Mouse (Mus musculus) G1E (cell line): Measurements from ENCODE around the gene Fam241a. TPM values are rescaled to one million over a fixed set of nuclear protein-coding genes. Genes with fewer than 3 reads are reported as not detected.

Source experiments
- ATAC-seq: 2 replicates; pipeline ENCODE4 v1.8.0; 2016; ENCODE audit warnings: mild to moderate bottlenecking; ENCODE audit not compliant: insufficient number of reproducible peaks, poor library complexity, low FRiP score, severe bottlenecking; ENCODE audit errors: extremely low read depth
- DNase-seq: peaks from one replicate; pipeline ENCODE4 v3.0.0; 2012; ENCODE audit warnings: low spot score
- H3K27me3 ChIP-seq: 2 replicates; pipeline ENCODE4 v1.6.1; 2012; ENCODE audit warnings: mild to moderate bottlenecking, low read length, inconsistent platforms; ENCODE audit not compliant: insufficient read depth
- H3K36me3 ChIP-seq: replicated peaks from 2 replicates; pipeline ENCODE3; 2012; ENCODE audit warnings: mild to moderate bottlenecking, inconsistent platforms
- H3K4me1 ChIP-seq: 2 replicates; pipeline ENCODE4 v1.6.1; 2012; ENCODE audit warnings: low read depth, low read length, inconsistent platforms, mixed read lengths; ENCODE audit not compliant: insufficient read depth
- H3K4me3 ChIP-seq: 2 replicates; pipeline ENCODE4 v1.5.1; 2012; ENCODE audit warnings: low read depth, mild to moderate bottlenecking, inconsistent platforms, low read length, moderate library complexity, mixed read lengths
- H3K9me3 ChIP-seq: replicated peaks from 2 replicates; pipeline ENCODE4 v1.6.1; 2012; ENCODE audit warnings: inconsistent platforms
- CTCF ChIP-seq: IDR thresholded peaks from 2 replicates; pipeline ENCODE4 v1.5.1; 2012; ENCODE audit warnings: low read depth, low read length, inconsistent platforms, mixed read lengths
- GATA1 ChIP-seq: IDR thresholded peaks from 2 replicates; pipeline ENCODE4 v1.6.1; 2012; ENCODE audit warnings: borderline replicate concordance, low read length, inconsistent platforms, mixed read lengths
- GATA2 ChIP-seq: IDR thresholded peaks from 2 replicates; pipeline ENCODE4 v1.6.1; 2012; ENCODE audit warnings: low read depth, low read length, inconsistent platforms, borderline replicate concordance
- POLR2AphosphoS5 ChIP-seq: IDR thresholded peaks from 2 replicates; pipeline ENCODE4 v1.6.1; 2012; ENCODE audit warnings: low read depth, low read length, inconsistent platforms; ENCODE audit not compliant: insufficient replicate concordance
- TAL1 ChIP-seq: conservative IDR thresholded peaks from 2 replicates; pipeline ENCODE4 v1.6.1; 2012; ENCODE audit warnings: low read depth, low read length, inconsistent platforms, mixed read lengths
- polyA plus RNA-seq: library from polyadenylated mRNA; stranded (reverse); fragments of >175 nt; gene quantifications from 2 replicates; pipeline ENCODE4 v1.2.3, GENCODE M21; 2012
- total RNA-seq, 2 experiments: library from RNA; stranded (forward) in 1 of 2; stranded (reverse) in 1 of 2; fragments of 200-1000 nt in 1 of 2; fragments of >200 nt in 1 of 2; fragmentation: Nextera tagmentation in 1 of 2; gene quantifications; 2 replicates each; pipeline ENCODE4 v1.2.3; 2014 to 2017

Gene Fam241a
- 16.8 and 27.7 TPM in 2 replicates for total RNA-seq (2014; fragmentation: Nextera tagmentation)
- 49.3 and 49.7 TPM in 2 replicates for total RNA-seq (2017)
- 22.5 and 27.2 TPM in 2 replicates for polyA plus RNA-seq

DNA sequence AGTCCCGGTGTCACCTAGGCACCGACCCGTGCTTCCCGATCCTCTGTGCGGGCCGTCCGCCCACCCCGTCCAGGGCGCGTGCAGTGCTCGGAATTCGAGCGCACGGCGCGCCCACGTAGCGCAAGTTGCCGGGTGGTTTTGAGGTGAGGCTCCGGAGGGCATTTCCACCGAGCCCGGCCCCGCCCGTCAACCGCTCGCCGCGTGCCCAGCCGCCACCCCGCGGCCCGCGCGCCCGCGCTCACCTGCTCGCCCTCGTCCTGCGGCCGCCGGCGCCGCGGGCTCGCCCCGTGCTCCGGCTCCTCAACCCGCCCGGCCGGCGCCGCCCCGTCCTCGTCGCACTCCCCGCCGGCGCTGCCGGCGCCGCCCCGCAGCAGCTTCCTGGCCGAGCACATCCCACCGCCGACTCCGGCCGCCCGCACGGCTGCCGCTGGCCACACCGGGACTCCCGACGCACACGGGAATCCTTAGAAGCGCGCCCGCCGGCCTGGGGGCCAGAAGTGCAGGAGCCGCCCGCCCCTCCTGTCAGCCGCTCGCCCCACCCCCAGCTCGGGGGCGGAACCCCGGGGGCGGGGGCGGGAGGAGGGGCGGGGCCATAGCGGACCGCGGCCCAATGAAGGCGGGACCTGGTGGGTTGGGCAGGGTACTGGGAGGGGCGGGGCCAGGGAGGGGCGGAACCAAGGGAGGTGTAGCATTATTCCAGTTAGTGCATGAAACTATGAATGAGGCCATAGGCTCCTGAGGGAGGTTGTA is at the start of gene Fam241a:
Gene Fam241a, minus strand, starts transcription at position 533 of the 750 bp plus-strand sequence.
- TF ChIP-seq GATA2 = no peak
- TF ChIP-seq TAL1 = no peak
- no peak for TF ChIP-seq GATA1
- TF ChIP-seq POLR2AphosphoS5 = no peak
- TF ChIP-seq CTCF = no peak
- peak; percentile 80 for ATAC-seq
- Histone ChIP-seq H3K9me3 (no peaks in the 10 kb centered on the region), H3K4me1 (peaks cover 37% of the 10 kb centered on the region), H3K36me3 (peaks cover 21% of the 10 kb centered on the region), H3K27me3 (no peaks in the 10 kb centered on the region), H3K4me3 (peak within 1 kb of the TSS; percentile 91)
- DNase-seq = peak; percentile 74

DNA sequence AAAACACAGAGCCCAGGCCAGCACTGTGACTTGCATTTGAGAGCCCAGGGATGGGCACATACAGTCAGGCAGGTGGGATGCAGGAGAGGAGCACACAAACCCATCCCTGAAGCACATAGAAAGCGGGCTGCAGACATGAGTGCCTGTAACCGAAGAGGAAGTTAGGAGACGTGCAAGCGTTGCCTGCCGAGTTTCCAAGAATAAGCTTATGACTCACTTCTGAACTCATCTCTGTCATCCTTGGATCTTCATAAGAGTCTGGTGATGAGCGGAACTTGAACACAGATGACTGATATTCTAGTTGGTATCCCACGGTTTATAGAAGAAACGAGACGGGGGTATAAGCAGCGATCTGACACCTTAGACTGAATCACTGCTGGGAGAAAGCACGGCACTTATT is 36.3 kb upstream of the Fam241a start:
- peaks cover 3% of the 10 kb centered on the region for H3K9me3 ChIP-seq
- TF ChIP-seq TAL1 (no peak), GATA1 (no peak), CTCF (no peak), POLR2AphosphoS5 (no peak)
- H3K36me3 ChIP-seq = no peaks in the 10 kb centered on the region
- no peaks in the 10 kb centered on the region for H3K27me3 ChIP-seq
- no peak for ATAC-seq
- DNase-seq = no peak
- peaks cover 9% of the 10 kb centered on the region for H3K4me1 ChIP-seq
- H3K4me3 ChIP-seq = no peak overlapping the region

DNA sequence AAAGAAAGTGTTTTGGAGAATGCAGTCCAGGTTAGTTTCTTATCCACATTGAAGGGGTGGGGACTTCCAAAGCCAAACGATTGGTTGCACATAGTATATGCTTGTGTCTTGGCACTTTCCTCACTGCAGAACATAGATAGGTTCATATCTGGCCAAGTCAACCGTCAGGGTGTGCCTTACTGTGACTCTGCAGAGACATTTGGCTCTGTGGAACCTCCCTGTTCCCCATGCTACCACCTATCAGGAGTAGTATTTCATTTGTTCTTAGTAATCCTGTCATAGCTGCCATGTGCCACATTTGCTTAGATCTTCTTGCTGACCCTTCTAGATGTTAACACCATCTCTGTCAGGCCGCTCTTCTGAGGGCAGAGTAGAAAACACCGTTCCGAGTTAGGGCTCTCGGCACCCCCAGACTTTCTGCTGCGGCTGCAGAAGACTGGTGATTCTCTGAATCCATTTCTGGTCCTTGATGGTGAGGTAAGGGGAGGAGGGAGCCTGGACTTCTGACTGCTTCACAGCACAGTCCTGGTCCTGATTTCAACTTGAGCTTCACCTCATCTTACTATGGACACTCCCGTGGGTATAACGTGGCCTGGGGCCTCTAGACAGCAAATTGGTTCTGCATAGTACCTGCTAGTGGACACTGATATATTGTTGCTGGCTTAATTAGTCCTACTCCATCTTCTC is 34.3 kb upstream of the Fam241a start:
- Histone ChIP-seq H3K9me3 (peaks cover 2% of the 10 kb centered on the region), H3K4me3 (no peak overlapping the region), H3K27me3 (no peaks in the 10 kb centered on the region), H3K4me1 (peaks cover 11% of the 10 kb centered on the region), H3K36me3 (no peaks in the 10 kb centered on the region)
- DNase-seq (no peak), ATAC-seq (no peak)
- no peak for TF ChIP-seq GATA2
- TF ChIP-seq CTCF = no peak
- no peak for TF ChIP-seq POLR2AphosphoS5
- TF ChIP-seq GATA1 = no peak
- no peak for TF ChIP-seq TAL1

DNA sequence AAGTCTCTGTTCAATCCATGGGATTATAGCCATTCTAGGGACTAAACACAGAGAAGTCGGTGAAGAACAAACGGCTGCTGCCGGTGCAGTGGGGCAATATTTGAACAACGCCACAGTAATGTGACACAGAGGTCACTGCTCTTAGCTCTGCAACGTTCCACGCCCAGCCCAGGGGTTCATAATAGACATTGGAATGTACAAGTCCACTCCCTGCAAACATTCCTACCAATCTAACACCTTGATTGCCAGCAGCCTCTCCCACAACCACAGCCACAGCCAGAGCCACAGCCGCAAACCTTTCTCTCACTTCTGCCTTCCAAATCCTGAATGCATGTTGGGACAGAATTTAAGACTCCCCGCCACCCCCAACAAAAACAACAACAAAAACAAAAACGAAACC is 33.8 kb upstream of the Fam241a start:
- Histone ChIP-seq H3K36me3 (no peaks in the 10 kb centered on the region), H3K27me3 (no peaks in the 10 kb centered on the region), H3K9me3 (no peaks in the 10 kb centered on the region), H3K4me1 (peaks cover 14% of the 10 kb centered on the region), H3K4me3 (no peak overlapping the region)
- DNase-seq = no peak
- no peak for TF ChIP-seq GATA2
- TF ChIP-seq CTCF = no peak
- no peak for TF ChIP-seq GATA1
- TF ChIP-seq POLR2AphosphoS5 = no peak
- no peak for TF ChIP-seq TAL1
- no peak for ATAC-seq

GRCm38 (mm10) chr3:127926635-127927183 is 30.6 kb upstream of the Fam241a start:
- Histone ChIP-seq H3K9me3 (no peaks in the 10 kb centered on the region), H3K4me3 (no peak overlapping the region), H3K36me3 (no peaks in the 10 kb centered on the region), H3K4me1 (peaks cover 29% of the 10 kb centered on the region), H3K27me3 (no peaks in the 10 kb centered on the region)
- no peak for ATAC-seq
- no peak for TF ChIP-seq GATA2
- TF ChIP-seq GATA1 = no peak
- no peak for TF ChIP-seq CTCF
- no peak for TF ChIP-seq POLR2AphosphoS5
- no peak for TF ChIP-seq TAL1
- no peak for DNase-seq

DNA sequence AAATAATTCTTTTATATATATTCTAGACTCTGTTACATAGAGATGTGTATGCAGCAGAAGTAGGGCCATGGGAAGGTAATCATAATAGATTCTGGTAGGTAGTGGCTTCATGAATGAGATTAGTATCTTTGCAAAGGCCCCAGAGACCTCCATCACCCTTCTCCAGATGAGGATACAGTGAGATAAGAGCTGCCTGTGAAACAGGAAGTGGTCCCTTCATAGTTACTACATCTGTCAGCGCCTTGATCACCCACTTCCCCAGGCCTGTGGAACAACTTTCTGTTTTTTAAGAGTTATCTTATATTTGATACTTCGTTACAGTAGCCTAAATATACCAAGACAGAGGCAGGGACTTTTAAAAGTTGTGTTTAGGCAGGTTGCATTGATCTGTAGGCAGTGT is 28.3 kb upstream of the Fam241a start:
- ATAC-seq (peak; percentile 60), DNase-seq (peak; percentile 14)
- Histone ChIP-seq H3K36me3 (no peaks in the 10 kb centered on the region), H3K27me3 (no peaks in the 10 kb centered on the region), H3K4me1 (peaks cover 21% of the 10 kb centered on the region), H3K9me3 (no peaks in the 10 kb centered on the region), H3K4me3 (no peak overlapping the region)
- no peak for TF ChIP-seq GATA2
- TF ChIP-seq GATA1 = no peak
- TF ChIP-seq CTCF = no peak
- TF ChIP-seq POLR2AphosphoS5 = no peak
- TF ChIP-seq TAL1 = no peak
